Mouse (Mus musculus) kidney, postnatal 36 days (tissue): ENCODE measurements around the gene Trim25.
"Not testable (repeated sequence)": the region's sequence is repeated elsewhere in the genome, so short reads cannot be mapped to it uniquely, and the experiment has no call there.

Experiments
- DNase-seq, 2 experiments: peaks; one replicate each; pipeline ENCODE4 v3.0.0; 2021 to 2022; ENCODE audit warnings: mixed read lengths in 2 of 2

The Trim25 gene

GRCm38 (mm10) chr11:89025603-89026002, 26.4 kb downstream of the Trim25 start:
- DNase-seq = no peak

GRCm38 (mm10) chr11:89026117-89026516, 26.9 kb downstream of the Trim25 start:
- DNase-seq = no peak

GRCm38 (mm10) chr11:89027955-89028361, 28.8 kb downstream of the Trim25 start:
- no peak for DNase-seq

- no peak for DNase-seq
These were observed 29.8 kb downstream of the Trim25 start for GRCm38 (mm10) chr11:89028871-89029405.

- no peak for DNase-seq
These were observed 31.4 kb downstream of the Trim25 start for GRCm38 (mm10) chr11:89030552-89030951.

- no peak for DNase-seq
These were observed 32.0 kb downstream of the Trim25 start for GRCm38 (mm10) chr11:89031189-89031588.

- no peak for DNase-seq
These were observed 35.4 kb downstream of the Trim25 start for GRCm38 (mm10) chr11:89034592-89034991.

GRCm38 (mm10) chr11:89035552-89035951, 36.4 kb downstream of the Trim25 start:
- no peak for DNase-seq

- DNase-seq = no peak
These were observed 39.3 kb downstream of the Trim25 start for GRCm38 (mm10) chr11:89038496-89038895.

GRCm38 (mm10) chr11:89039325-89039724, 40.1 kb downstream of the Trim25 start:
- peak; percentile 75 to 88 for DNase-seq

GRCm38 (mm10) chr11:89041073-89041472, 41.9 kb downstream of the Trim25 start:
- not testable (repeated sequence) for DNase-seq

- DNase-seq = peak in 1 of 2 experiments; percentile 48
These were observed 43.9 kb downstream of the Trim25 start for GRCm38 (mm10) chr11:89043046-89043445.

- DNase-seq = not testable (repeated sequence)
These were observed 46.3 kb downstream of the Trim25 start for GRCm38 (mm10) chr11:89045501-89045900.

- DNase-seq = no peak
These were observed 46.8 kb downstream of the Trim25 start for GRCm38 (mm10) chr11:89046021-89046420.

- no peak for DNase-seq
These were observed 52.6 kb downstream of the Trim25 start for GRCm38 (mm10) chr11:89051767-89052166.

- DNase-seq = no peak
These were observed 56.9 kb downstream of the Trim25 start for GRCm38 (mm10) chr11:89055931-89056690.

- DNase-seq = peak; percentile 12 to 51
These were observed 59.5 kb downstream of the Trim25 start for GRCm38 (mm10) chr11:89058515-89059270.

- peak; percentile 4 to 48 for DNase-seq
These were observed 60.8 kb downstream of the Trim25 start for GRCm38 (mm10) chr11:89059919-89060422.

- DNase-seq = peak; percentile 92 to 98
These were observed 61.4 kb downstream of the Trim25 start for GRCm38 (mm10) chr11:89060423-89061089.

GRCm38 (mm10) chr11:89061362-89061761, 62.2 kb downstream of the Trim25 start:
- peak in 1 of 2 experiments; percentile 13 for DNase-seq

- DNase-seq = no peak
These were observed 65.1 kb downstream of the Trim25 start for GRCm38 (mm10) chr11:89064312-89064711.

GRCm38 (mm10) chr11:89065297-89065696, 66.1 kb downstream of the Trim25 start:
- DNase-seq = peak in 1 of 2 experiments; percentile 50

- DNase-seq = no peak
These were observed 67.0 kb downstream of the Trim25 start for GRCm38 (mm10) chr11:89066126-89066525.
